Mouse (Mus musculus) neural tube, embryonic 14.5 days (tissue): ENCODE data around the gene Dner. TPM values are rescaled to one million over a fixed set of nuclear protein-coding genes. Genes with fewer than 3 reads are reported as not detected.
"Not testable (repeated sequence)": the region's sequence is repeated elsewhere in the genome, so short reads cannot be mapped to it uniquely, and the experiment has no call there.

ENCODE experiments used
- ATAC-seq: fragments of 200-750 bp; cut with Nextera tagmentation; 2 replicates; pipeline ENCODE4 v1.8.0; 2017; ENCODE audit warnings: low read depth, mild to moderate bottlenecking, moderate TSS enrichment, moderate library complexity
- H3K27ac ChIP-seq: fragments of 300-500 bp; sonication (generic); 2 replicates; pipeline ENCODE4 v1.5.1; 2014; ENCODE audit warnings: low read depth, mild to moderate bottlenecking, control low read depth, low read length, moderate library complexity, mixed read lengths
- H3K27me3 ChIP-seq: fragments of 300-500 bp; sonication (generic); 2 replicates; pipeline ENCODE4 v1.6.1; 2014; ENCODE audit warnings: low read length; ENCODE audit not compliant: control insufficient read depth, insufficient read depth
- H3K36me3 ChIP-seq: fragments of 300-500 bp; sonication (generic); 2 replicates; pipeline ENCODE4 v1.6.1; 2014; ENCODE audit warnings: low read length, mixed read lengths; ENCODE audit not compliant: control insufficient read depth, insufficient read depth
- H3K4me1 ChIP-seq: fragments of 300-500 bp; sonication (generic); 2 replicates; pipeline ENCODE4 v1.6.1; 2014; ENCODE audit warnings: low read length; ENCODE audit not compliant: control insufficient read depth, insufficient read depth
- H3K4me2 ChIP-seq: fragments of 300-500 bp; sonication (generic); 2 replicates; pipeline ENCODE4 v1.6.1; 2014; ENCODE audit warnings: mild to moderate bottlenecking, low read depth, low read length, control low read depth
- H3K4me3 ChIP-seq: fragments of 300-500 bp; sonication (generic); 2 replicates; pipeline ENCODE4 v1.5.1; 2014; ENCODE audit warnings: low read depth, low read length, control low read depth, mixed read lengths
- H3K9ac ChIP-seq: fragments of 300-500 bp; sonication (generic); replicated peaks from 2 replicates; pipeline ENCODE4 v1.6.1; 2014; ENCODE audit warnings: low read depth, mild to moderate bottlenecking, control low read depth, low read length, mixed read lengths
- H3K9me3 ChIP-seq: fragments of 300-500 bp; sonication (generic); 2 replicates; pipeline ENCODE4 v1.6.1; 2016; ENCODE audit warnings: low read length; ENCODE audit not compliant: control insufficient read depth
- WGBS: fragments of 180-500 bp; shearing (Covaris S2); extraction: QIAGEN DNeasy Blood & Tissue Kit; methylation state at CpG from one replicate; pipeline ENCODE4 v1.1.7; 2014; 5-methylcytosine and 5-hydroxymethylcytosine counted together
- microRNA-seq: library from miRNA; unstranded; fragments of <30 nt; microRNA quantifications from one replicate; pipeline ENCODE4, GENCODE M21; 2016
- polyA plus RNA-seq: library from polyadenylated mRNA; unstranded; fragments of >200 nt; fragmentation: Nextera tagmentation; extraction: Ambion mirVana; gene quantifications from 2 replicates; pipeline ENCODE4 v1.2.1, GENCODE M21; 2014

The Dner gene
- polyA plus RNA-seq, 1 experiment from 2014 or later, result 342 TPM

DNA sequence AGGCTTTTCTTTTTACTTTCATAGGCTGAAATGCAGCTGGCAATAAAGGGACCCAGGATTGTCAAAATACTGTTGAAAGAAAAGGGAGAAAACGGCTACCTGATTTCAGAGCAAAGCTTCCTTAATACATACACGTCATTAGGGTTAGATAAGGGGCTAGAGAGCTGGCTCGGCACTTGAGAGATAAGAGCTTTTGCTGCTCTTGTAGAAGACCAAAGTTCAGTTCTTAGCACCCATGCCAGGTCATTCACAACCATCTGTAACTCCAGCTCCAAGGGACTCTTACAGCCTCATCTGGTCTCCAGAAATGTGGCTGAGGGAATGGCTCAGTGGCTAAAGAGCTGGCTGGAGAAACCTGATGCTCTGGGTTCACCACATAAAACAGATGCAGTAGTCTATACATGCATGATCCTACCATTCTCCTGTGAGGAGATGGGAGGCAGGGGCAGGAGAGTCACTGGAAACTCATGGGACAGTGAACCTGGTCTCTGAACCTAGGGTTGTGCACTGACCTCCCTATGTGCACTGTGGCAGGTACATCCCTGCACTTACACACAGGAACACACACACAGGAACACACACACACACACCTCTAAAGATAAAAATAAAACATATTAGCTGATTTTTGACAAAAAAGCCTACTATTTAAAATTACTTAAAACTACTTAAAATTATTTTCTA is 348.1 kb downstream of the Dner start:
- Histone ChIP-seq H3K4me3 (no peak overlapping the region), H3K9me3 (no peaks in the 10 kb centered on the region), H3K27ac (no peak overlapping the region), H3K4me1 (no peaks in the 10 kb centered on the region), H3K27me3 (no peaks in the 10 kb centered on the region), H3K4me2 (no peak overlapping the region), H3K36me3 (no peaks in the 10 kb centered on the region), H3K9ac (no peak overlapping the region)
- ATAC-seq, result no peak
- 86% methylated on average over 3 of the region's 3 CpGs for WGBS

GRCm38 (mm10) chr1:84332797-84333196 is 363.2 kb downstream of the Dner start:
- 35% methylated on average over 3 of the region's 3 CpGs for WGBS
- H3K27me3 ChIP-seq, H3K9me3 ChIP-seq, H3K4me3 ChIP-seq, H3K36me3 ChIP-seq, H3K27ac ChIP-seq, H3K9ac ChIP-seq, H3K4me2 ChIP-seq, ATAC-seq, H3K4me1 ChIP-seq: not testable (repeated sequence)

DNA sequence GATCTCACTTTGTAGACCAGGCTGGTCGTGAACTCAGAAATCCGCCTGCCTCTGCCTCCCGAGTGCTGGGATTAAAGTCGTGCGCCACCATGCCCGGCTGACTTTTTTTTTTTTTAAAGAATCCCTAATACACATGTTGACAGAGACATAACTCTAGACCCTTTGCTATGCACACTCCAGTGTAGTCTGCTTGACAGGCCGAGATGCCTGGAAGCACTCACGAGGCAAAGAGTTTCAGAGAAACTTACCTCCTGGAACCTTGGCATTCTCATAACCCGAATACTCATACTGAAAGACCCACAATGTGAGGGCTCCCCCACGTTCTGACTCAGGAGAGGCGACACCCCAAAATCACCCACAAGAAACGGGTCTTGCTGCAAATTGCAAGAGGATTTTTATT is 364.2 kb downstream of the Dner start:
- H3K4me1 ChIP-seq, H3K4me3 ChIP-seq, H3K36me3 ChIP-seq, H3K9ac ChIP-seq, H3K27me3 ChIP-seq, ATAC-seq, H3K9me3 ChIP-seq, H3K4me2 ChIP-seq, H3K27ac ChIP-seq: not testable (repeated sequence)
- WGBS, result 80% methylated on average over 12 of the region's 12 CpGs

DNA sequence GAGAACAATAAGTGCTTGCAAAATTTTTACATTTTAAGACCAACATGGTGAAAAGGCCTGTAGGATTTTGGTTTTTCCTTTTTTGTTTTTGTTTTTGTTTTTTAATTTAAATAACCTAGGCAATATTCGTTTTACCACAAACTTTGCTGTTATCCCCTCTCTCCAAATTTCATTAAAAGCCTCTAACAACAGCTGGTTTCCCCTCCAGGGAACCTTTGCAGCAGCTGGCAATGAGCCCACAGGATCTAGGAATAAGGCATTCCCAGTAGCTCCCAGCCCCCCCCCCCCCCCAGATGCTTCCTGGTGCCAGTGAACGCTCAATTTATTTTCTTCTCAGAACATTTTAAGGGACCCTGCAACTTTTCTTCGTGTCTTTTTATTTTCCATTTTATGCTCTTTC is 370.7 kb downstream of the Dner start:
- WGBS, result 27% methylated on average over 3 of the region's 3 CpGs
- Histone ChIP-seq H3K27ac (no peak overlapping the region), H3K4me1 (0 out of 2 replicates have a peak, but pooled peaks cover 3% of the 10 kb centered on the region), H3K36me3 (no peaks in the 10 kb centered on the region), H3K4me2 (no peak overlapping the region), H3K4me3 (no peak overlapping the region), H3K27me3 (no peaks in the 10 kb centered on the region), H3K9ac (no peak overlapping the region), H3K9me3 (no peaks in the 10 kb centered on the region)
- peak; percentile 60; the same call in 1 of the 2 replicates for ATAC-seq

GRCm38 (mm10) chr1:84321327-84321726 is 374.7 kb downstream of the Dner start:
- no peaks in the 10 kb centered on the region for H3K36me3 ChIP-seq
- WGBS, result 65% methylated on average over 4 of the region's 4 CpGs
- no peak for ATAC-seq
- H3K27ac ChIP-seq, result no peak overlapping the region
- H3K4me3 ChIP-seq, result no peak overlapping the region
- H3K27me3 ChIP-seq, result no peaks in the 10 kb centered on the region
- no peak overlapping the region for H3K9ac ChIP-seq
- no peak overlapping the region for H3K4me2 ChIP-seq
- no peaks in the 10 kb centered on the region for H3K9me3 ChIP-seq
- H3K4me1 ChIP-seq, result 0 out of 2 replicates have a peak, but pooled peaks cover 3% of the 10 kb centered on the region

Small RNA genes lying within 50 kb of the gene (microRNA-seq; reads per million reads assigned to microRNA genes)
- gene Mir5126, result 3.1 reads per million, percentile 3 among the genes with 10 or more reads in this experiment

Other genes starting within 250 kb of the Dner start
- 3.8 and 4.9 TPM in 2 replicates for gene Fbxo36, start 143.6 kb upstream of the Dner start, polyA plus RNA-seq
- gene Trip12, start 144.3 kb upstream of the Dner start, polyA plus RNA-seq, result 67.4 and 70.8 TPM in 2 replicates
- gene Slc16a14, start 238.9 kb upstream of the Dner start, polyA plus RNA-seq, result 14.2 and 15.3 TPM in 2 replicates